Mouse (Mus musculus) cerebellum, adult 2 months (tissue): ENCODE data around the gene Tspan9.

Experiments
- CTCF ChIP-seq: fragments of 200-500 bp; IDR thresholded peaks from 2 replicates; pipeline ENCODE4 v1.5.1; 2011; ENCODE audit warnings: low read depth, mild to moderate bottlenecking, control low read depth, low read length, moderate library complexity, borderline replicate concordance; ENCODE audit not compliant: insufficient read depth
- POLR2A ChIP-seq: fragments of 200-500 bp; IDR thresholded peaks from 2 replicates; pipeline ENCODE4 v1.6.1; 2011; ENCODE audit warnings: low read length, control low read depth, borderline replicate concordance; ENCODE audit not compliant: insufficient read depth

- TF ChIP-seq POLR2A: no peak
- no peak for TF ChIP-seq CTCF
These were observed 26.4 kb downstream of the Tspan9 start for GRCm38 (mm10) chr6:128116836-128117542.
